Mouse (Mus musculus): ENCODE measurements around the gene Gm43517.

GRCm38 (mm10) chr12:49390257-49390656 lies 5.3 kb downstream of the Gm43517 start:
- TF ChIP-seq POLR2A (IDR thresholded peaks at IDR 0.05; ENCODE audit: insufficient read depth, low read depth, low read length) (no peak), CTCF (IDR thresholded peaks at IDR 0.05) (no peak)
